Mouse (Mus musculus) right cerebral cortex, postnatal 10 days (tissue): Measurements from ENCODE around the gene Olfr495.

Experiments used
- DNase-seq, 2 experiments: peaks; one replicate each; pipeline ENCODE4 v3.0.0; 2021; ENCODE audit warnings: low spot score in 2 of 2

Olfr495 gene

DNA sequence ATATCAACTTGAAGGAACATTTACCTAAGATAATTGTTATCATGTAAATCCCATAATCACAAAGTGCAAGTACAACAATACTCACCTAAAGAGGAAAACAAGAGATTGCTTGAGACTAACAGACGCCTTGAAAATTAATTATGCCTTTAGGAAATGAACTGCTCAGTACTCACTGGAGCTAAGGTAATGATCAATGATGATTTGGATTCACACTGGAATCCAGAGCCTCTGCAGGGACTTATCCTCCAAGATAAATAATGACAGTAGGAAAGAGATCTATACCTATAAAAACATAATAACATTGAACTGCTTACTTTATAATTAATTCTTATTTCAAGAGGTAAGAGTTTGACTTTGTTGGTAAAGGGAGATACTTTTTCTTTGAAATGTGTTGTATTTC, at the start of gene Olfr495:
TSS of gene Olfr495 (plus strand) at position 301 of the 400 bp plus-strand sequence.
- no peak for DNase-seq

DNA sequence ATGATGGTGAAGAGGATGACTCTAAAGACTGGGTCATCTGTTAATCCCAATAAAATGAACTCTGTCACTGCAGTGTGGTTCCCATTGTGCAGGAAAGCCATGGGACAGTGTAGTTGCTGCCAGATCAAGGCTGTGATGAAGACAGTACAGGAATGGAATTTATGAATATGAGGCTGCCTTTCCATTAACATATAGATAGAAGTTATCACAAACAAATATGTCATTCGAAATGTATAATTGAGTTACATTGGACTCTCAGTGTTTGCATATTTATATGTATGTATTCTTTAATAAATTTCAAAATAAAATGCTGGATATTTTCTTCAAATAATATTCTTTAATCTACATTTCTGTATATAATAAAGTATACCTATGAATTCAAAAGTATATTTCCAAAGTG, 46.1 kb upstream of the Olfr495 start, which contains the start of gene Olfr493:
TSS of gene Olfr493 (minus strand) at position 101 of the 400 bp plus-strand sequence.
- DNase-seq, result no peak

DNA sequence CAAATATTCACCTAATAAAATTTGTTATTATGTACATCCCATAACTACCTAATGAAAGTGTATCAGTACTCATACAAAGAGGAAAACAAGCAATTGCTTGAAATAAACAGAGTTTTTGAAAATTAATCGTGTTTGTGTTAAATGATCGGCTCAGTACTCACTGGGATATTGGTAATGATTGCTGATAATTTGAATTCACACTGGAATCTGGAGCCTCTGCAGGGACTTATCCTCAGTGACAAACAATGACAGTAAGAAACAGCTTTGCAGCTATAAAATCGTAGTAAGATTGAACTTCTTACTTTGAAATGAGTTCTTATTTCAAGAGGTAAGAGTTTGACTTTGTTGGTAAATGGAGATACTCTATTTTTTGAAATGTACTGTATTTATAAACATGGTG, 27.9 kb upstream of the Olfr495 start, which contains the start of gene Olfr494:
TSS of gene Olfr494 (plus strand) at position 301 of the 400 bp plus-strand sequence.
- DNase-seq, result no peak

DNA sequence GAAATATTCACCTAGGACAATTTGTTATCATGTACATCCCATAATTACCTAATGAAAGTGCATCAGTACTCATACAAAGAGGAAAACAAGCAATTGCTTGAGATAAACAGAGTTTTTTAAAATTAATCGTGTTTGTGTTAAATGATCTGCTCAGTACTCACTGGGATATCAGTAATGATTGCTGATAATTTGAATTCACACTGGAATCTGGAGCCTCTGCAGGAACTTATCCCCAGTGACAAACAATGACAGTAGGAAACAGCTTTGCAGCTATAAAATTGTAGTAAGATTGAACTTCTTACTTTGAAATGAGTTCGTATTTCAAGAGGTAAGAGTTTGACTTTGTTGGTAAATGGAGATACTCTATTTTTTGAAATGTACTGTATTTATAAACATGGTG, 27.2 kb downstream of the Olfr495 start, which contains the start of gene Olfr497:
TSS of gene Olfr497 (plus strand) at position 301 of the 400 bp plus-strand sequence.
- no peak for DNase-seq
